17 mouse cellular contexts compared by ENCODE assay signal in the genomic region with DNA sequence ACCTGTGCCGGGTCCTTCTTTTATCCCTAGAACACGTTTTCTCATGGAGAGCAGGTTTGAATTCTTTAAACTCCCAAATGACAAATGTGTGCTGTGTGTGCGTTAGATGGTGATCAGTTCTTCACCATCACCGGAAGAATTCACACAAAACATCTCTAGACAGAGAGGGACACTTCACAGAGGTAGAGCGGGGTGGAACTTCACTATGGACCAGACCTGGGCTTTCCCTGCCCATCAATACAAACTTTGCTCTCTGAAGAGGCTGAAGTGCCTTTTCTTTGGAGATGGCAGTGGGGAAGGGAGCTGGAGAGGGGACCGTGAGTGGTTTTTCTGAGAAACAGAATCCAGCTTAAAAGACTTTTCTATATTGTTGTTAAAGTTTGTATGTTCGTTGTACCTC. TPM values are rescaled to one million over a fixed set of nuclear protein-coding genes. Genes with fewer than 3 reads are reported as not detected.
DNase-seq lines count a peak whose midpoint lies in the region; ATAC-seq and TF ChIP-seq lines count a peak whose summit lies in the region.
"Had no signal": no experiment of that assay in that cellular context is flagged by ENCODE, and none has a peak within 500 bp of the region (broad histone marks: within the 10 kb centered on the region; RNA-seq: fewer than 3 reads in every experiment).

No protein-coding gene starts in this region.

- no peak for TF ChIP-seq POLR2A in limb, embryonic 14.5 days (IDR thresholded peaks at IDR 0.05; ENCODE audit: borderline replicate concordance, extremely low read depth, insufficient read depth, insufficient read length)

- no peaks in the 10 kb centered on the region for H3K27me3 ChIP-seq in heart, embryonic 11.5 days (ENCODE audit: control insufficient read depth, insufficient read depth, low read length)
- H3K27me3 ChIP-seq in lung, postnatal 0 days (replicated peaks; ENCODE audit: insufficient read depth, low read length) = no peaks in the 10 kb centered on the region
- no peaks in the 10 kb centered on the region for H3K27me3 ChIP-seq in limb, embryonic 14.5 days (ENCODE audit: control insufficient read depth, insufficient read depth, low read length)
- H3K27me3 ChIP-seq: embryonic facial prominence, embryonic 15.5 days had no signal

- H3K4me2 ChIP-seq in heart, embryonic 11.5 days = peak overlapping the region; percentile 77
- H3K4me2 ChIP-seq in lung, postnatal 0 days (replicated peaks; ENCODE audit: low read depth, low read length) = peak overlapping the region; percentile 82
- H3K4me2 ChIP-seq in limb, embryonic 14.5 days (replicated peaks; ENCODE audit: low read depth, low read length, severe bottlenecking) = peak overlapping the region; percentile 85; the same call in 1 of the 2 replicates
- H3K4me2 ChIP-seq: embryonic facial prominence, embryonic 15.5 days had no signal

- TF ChIP-seq CTCF in layer of hippocampus, adult 2 months (conservative IDR thresholded peaks at IDR 0.05) = no peak
- no peak for TF ChIP-seq CTCF in lung, postnatal 0 days (IDR thresholded peaks at IDR 0.05)

- no peak for TF ChIP-seq EP300 in lung, postnatal 0 days (IDR thresholded peaks at IDR 0.05)

- no peak for ATAC-seq in heart, embryonic 11.5 days (replicated peaks; ENCODE audit: insufficient number of reproducible peaks, low FRiP score, low TSS enrichment)
- no peak for ATAC-seq in lung, postnatal 0 days
- no peak for ATAC-seq in limb, embryonic 14.5 days (ENCODE audit: low FRiP score, low read depth)
- ATAC-seq: liver, postnatal 0 days had no signal

- H3K9me3 ChIP-seq in heart, embryonic 11.5 days (replicated peaks; ENCODE audit: control insufficient read depth, low read length) = no peaks in the 10 kb centered on the region
- no peaks in the 10 kb centered on the region for H3K9me3 ChIP-seq in lung, postnatal 0 days (ENCODE audit: low read length)
- no peaks in the 10 kb centered on the region for H3K9me3 ChIP-seq in limb, embryonic 14.5 days (ENCODE audit: control insufficient read depth, low read length)
- H3K9me3 ChIP-seq: embryonic facial prominence, embryonic 15.5 days; forebrain, embryonic 10.5 days; limb, embryonic 12.5 days had no signal

- DNase-seq in heart, adult 8-10 months (ENCODE audit: low spot score) = no peak
- no peak for DNase-seq in layer of hippocampus, adult 2 months (ENCODE audit: low spot score in 2 of 2)
- no peak for DNase-seq in layer of hippocampus, postnatal 10 days (ENCODE audit: low spot score in 2 of 2)
- DNase-seq in lung, postnatal 0 days (ENCODE audit: low spot score) = no peak
- DNase-seq in lung, postnatal 14 days = no peak
- no peak for DNase-seq in limb, embryonic 14.5 days (ENCODE audit: low spot score)
- no peak for DNase-seq in urinary bladder, postnatal 10 days (ENCODE audit: low spot score)
- DNase-seq: adrenal gland, adult 2 months; cerebellum, postnatal 10 days; embryo, embryonic 11 days; gastrocnemius, adult 2 months; liver, postnatal 0 days had no signal

- peak overlapping the region; percentile 65 for H3K4me3 ChIP-seq in heart, embryonic 11.5 days (ENCODE audit: low read depth, low read length)
- H3K4me3 ChIP-seq in layer of hippocampus, adult 2 months = peak overlapping the region; percentile 51
- peak overlapping the region; percentile 59; the same call in 1 of the 2 replicates for H3K4me3 ChIP-seq in lung, postnatal 0 days (ENCODE audit: low read depth, low read length)
- no peak overlapping the region for H3K4me3 ChIP-seq in limb, embryonic 14.5 days (replicated peaks; ENCODE audit: low read length)

- peak overlapping the region; percentile 92 for H3K27ac ChIP-seq in heart, embryonic 11.5 days (ENCODE audit: low read depth, low read length)
- H3K27ac ChIP-seq in layer of hippocampus, adult 2 months = peak overlapping the region; percentile 88
- peak overlapping the region; percentile 91 for H3K27ac ChIP-seq in lung, postnatal 0 days (ENCODE audit: low read length)
- H3K27ac ChIP-seq in limb, embryonic 14.5 days (replicated peaks; ENCODE audit: low read depth, low read length) = no peak overlapping the region
- H3K27ac ChIP-seq: embryonic facial prominence, embryonic 15.5 days; limb, embryonic 12.5 days had no signal

- no peaks in the 10 kb centered on the region; the same call in 1 of the 2 replicates for H3K36me3 ChIP-seq in heart, embryonic 11.5 days (ENCODE audit: control insufficient read depth, insufficient read depth, low read length)
- no peaks in the 10 kb centered on the region for H3K36me3 ChIP-seq in lung, postnatal 0 days (ENCODE audit: insufficient read depth, low read length)
- no peaks in the 10 kb centered on the region for H3K36me3 ChIP-seq in limb, embryonic 14.5 days (ENCODE audit: control insufficient read depth, insufficient read depth, low read length)
- H3K36me3 ChIP-seq: embryonic facial prominence, embryonic 15.5 days; forebrain, embryonic 10.5 days; limb, embryonic 12.5 days had no signal

- WGBS in heart, embryonic 11.5 days (ENCODE audit: insufficient replicate concordance) = 56% methylated on average over 7 of the region's 7 CpGs
- 68% methylated on average over 7 of the region's 7 CpGs for WGBS in lung, postnatal 0 days
- 89% methylated on average over 7 of the region's 7 CpGs for WGBS in limb, embryonic 14.5 days

- H3K9ac ChIP-seq in heart, embryonic 11.5 days (ENCODE audit: low read depth, low read length) = peak overlapping the region; percentile 80
- no peak overlapping the region for H3K9ac ChIP-seq in lung, postnatal 0 days (replicated peaks; ENCODE audit: low read depth)
- H3K9ac ChIP-seq in limb, embryonic 14.5 days (ENCODE audit: low read depth, low read length, severe bottlenecking) = no peak overlapping the region
- H3K9ac ChIP-seq: embryonic facial prominence, embryonic 15.5 days; limb, embryonic 12.5 days had no signal

- H3K4me1 ChIP-seq in heart, embryonic 11.5 days (ENCODE audit: control insufficient read depth, insufficient read depth, low read length) = peaks cover 36% of the 10 kb centered on the region
- H3K4me1 ChIP-seq in lung, postnatal 0 days (ENCODE audit: insufficient read depth, low read depth, low read length) = peaks cover 7% of the 10 kb centered on the region
- peaks cover 9% of the 10 kb centered on the region for H3K4me1 ChIP-seq in limb, embryonic 14.5 days (ENCODE audit: control insufficient read depth, insufficient read depth, low read length)

RNA-seq across cellular contexts. Expression of a gene that starts 1.7 kb away (rescaled TPM):
- polyA plus RNA-seq in heart, embryonic 11.5 days (2014; fragmentation: Nextera tagmentation; extraction: Ambion mirVana) = 163 and 234 TPM in 2 replicates
- 100 to 1,000 TPM; 169 to 239 (median 208) TPM for total RNA-seq in heart, adult 8-10 months (2022)
- 10 to 100 TPM; 17.1 to 27.7 TPM for total RNA-seq in layer of hippocampus, adult 2 months (2021)
- total RNA-seq in layer of hippocampus, postnatal 10 days (2021) = 10 to 100 TPM; 29.8 to 30.3 TPM
- polyA plus RNA-seq in lung, postnatal 0 days (2015; fragmentation: Nextera tagmentation; extraction: Ambion mirVana) = 31.9 and 37.0 TPM in 2 replicates
- 8.9 TPM in 2 replicates for polyA plus RNA-seq in limb, embryonic 14.5 days (2012; rRNA removed)
- polyA plus RNA-seq in limb, embryonic 14.5 days (2014; fragmentation: Nextera tagmentation; extraction: Ambion mirVana) = 14.5 and 15.3 TPM in 2 replicates
- total RNA-seq: granulocyte monocyte progenitor cell, adult 5-6 weeks had no signal

Comparison
In these comparisons a context has a peak if more than half of its experiments do, and no peak if none do; other contexts are left out.
1. RNA of a gene that starts 1.7 kb away (total RNA-seq): 169 to 239 TPM in heart, adult 8-10 months; 29.8 to 30.3 TPM in layer of hippocampus, postnatal 10 days and 17.1 to 27.7 TPM in layer of hippocampus, adult 2 months; every median in the first group is over 4 times any median in the second.
2. Peak in every context shown above with its lines, with median percentiles within 50 percentile points of each other: H3K4me2 ChIP-seq.